Mouse (Mus musculus) v-Abl transformed pro-B cells (cell line): ENCODE measurements around the gene Egr4.

Experiments used
- in situ Hi-C, 2 experiments: fragments of 400-800 bp; cut with MboI; formaldehyde crosslinking; loops; one replicate each; pipeline ENCODE4 v1.15.1; 2025; ENCODE audit not compliant: unreplicated experiment in 2 of 2

The Egr4 gene

DNA sequence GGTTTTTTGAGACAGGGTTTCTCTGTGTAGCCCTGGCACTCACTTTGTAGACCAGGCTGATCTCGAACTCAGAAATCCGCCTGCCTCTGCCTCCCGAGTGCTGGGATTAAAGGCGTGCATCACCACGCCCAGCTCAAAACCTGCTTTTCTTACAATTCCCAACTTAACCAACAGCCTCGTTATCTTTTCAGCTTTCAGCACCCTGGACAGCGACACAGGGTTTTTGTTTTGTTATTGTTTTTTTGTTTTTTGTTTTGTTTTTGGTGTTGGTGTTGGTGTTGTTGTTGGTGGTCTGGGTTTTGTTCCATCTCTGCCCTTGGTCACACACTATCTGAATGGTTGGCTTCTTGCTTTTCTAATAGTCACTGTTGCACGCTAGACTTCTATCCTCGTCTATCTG is 15.2 kb downstream of the Egr4 start:
- in situ Hi-C loops: no loop called here

- in situ Hi-C loops: no loop called here
Observed at GRCm38 (mm10) chr6:85496976-85497375, 16.4 kb downstream of the Egr4 start.

DNA sequence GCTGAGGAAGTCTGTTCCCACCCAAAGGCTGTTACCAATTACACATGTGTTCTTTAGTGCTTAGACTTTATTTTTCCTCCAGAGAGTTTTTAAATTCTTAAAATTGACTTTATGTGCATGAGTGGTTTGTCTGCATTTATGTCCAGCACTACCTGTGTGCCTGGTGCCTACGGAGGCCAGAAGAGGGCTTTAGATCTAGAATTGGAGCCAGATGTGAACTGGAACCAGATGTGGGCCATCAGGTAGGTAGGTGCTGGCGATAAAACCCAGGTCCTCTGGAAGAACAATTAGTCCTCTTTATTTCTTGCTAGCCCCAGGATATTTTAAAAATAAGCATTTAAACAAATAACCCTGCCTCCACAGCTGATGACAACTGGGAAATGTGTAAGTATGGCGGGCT is 21.8 kb downstream of the Egr4 start:
- in situ Hi-C loops: no loop called here

DNA sequence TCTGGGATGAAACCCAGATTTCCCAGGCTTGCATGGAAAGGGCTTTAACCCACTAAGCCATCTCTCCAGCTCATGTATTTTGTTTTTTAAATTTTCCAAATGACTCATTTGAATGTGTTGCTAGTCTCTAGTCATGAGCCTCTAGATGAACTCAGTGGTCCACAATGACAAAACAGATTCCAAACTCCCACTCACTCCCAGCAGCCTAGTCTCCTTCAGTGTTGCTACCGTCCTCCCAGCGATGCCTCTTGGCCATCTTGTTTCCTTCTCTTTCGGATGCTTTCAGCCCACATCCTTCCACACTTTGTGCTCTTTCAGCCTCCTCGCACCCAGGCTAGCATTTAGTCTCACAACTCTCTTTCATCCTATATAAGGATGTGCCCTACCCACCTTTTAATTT is 23.1 kb downstream of the Egr4 start:
- in situ Hi-C loops: no loop called here

GRCm38 (mm10) chr6:85489717-85490116 is 23.7 kb downstream of the Egr4 start:
- in situ Hi-C loops: no loop called here

DNA sequence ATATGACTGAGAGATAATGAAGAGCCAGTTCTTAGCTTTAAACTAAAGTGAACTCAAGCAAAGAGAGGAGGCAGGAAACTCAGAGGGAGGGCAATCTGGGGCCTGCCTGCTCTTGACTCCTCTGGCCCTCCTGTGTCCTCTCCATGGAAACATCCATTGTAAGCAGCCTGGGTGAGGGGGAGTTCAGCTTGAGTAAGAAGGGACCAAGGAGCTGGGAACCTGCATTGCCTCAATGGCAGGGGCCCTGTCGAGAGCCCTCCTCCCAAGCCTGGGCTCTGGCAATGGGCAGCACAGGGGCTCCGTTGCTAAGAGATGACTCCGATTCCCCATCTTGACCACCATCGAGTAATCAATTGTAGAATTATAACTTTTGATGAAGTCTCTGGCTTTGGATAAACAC is 24.9 kb downstream of the Egr4 start:
- in situ Hi-C loops: no loop called here

- in situ Hi-C loops: no loop called here
Observed at GRCm38 (mm10) chr6:85485738-85486137, 27.7 kb downstream of the Egr4 start.

DNA sequence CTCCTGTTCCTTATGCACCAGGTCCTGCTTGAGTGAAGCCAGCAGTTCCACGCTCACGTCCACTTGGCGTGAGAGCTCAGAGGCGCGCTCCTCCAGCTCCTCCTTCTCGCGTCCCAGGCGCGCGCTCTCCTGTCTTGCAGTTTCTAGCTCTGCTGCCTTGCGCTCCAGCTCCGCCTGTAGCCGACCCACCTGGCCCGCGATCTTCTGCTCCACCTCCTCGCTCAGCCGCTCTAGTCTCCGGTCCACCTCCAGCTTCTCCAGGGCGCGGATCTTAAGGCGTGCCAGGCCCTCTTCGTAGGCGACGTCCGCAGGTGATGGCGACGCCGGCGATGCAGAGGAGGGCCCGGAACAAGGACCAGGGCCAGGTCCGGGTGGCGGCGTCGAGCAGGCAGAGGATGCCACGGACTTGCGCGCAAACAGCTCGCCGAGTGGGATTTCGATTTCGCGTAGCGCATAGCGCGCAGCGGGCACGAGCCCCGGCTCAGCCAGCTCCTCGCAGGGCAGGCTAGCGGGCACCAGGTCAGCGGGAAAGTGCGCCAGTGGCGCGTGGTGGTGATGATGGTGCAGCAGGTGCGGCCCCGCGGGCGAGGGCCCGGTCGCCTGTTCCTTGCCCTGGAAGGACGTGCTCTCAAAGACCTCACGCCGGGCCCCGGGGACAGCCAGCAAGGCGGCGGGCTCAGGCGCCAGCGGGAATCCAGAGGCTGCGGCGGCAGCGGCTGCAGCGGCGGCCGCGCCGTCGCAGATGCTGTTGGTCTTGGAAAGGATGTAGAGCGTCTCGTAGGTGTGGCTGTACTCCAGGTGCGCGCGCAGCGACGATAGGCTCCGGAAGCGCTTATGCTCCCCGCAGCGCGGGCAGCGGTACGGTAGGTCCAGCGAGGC is 29.3 kb downstream of the Egr4 start:
- in situ Hi-C loops: no loop called here

GRCm38 (mm10) chr6:85480685-85481084 is 32.7 kb downstream of the Egr4 start:
- in situ Hi-C loops: no loop called here

- in situ Hi-C loops: no loop called here
Observed at GRCm38 (mm10) chr6:85479979-85480378, 33.4 kb downstream of the Egr4 start.

DNA sequence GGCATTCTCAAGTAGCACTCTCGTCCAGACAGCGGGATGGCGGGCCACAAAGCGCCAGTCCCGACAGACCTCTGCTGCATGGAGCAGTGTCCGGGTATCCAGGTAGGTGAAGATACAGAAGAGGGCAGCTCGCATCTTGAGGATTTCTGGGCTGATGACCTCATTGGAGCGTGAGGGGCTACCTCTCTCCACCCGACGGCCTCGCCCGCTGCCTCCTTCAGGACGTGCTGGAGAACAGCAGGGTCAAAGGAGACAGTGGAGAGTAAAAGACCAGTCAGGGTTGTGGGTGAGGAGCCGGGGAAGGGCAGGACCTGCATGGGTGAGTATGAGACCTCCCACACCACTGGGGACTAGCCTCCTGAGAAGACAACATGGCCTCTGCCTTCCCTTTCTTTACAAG is 35.0 kb downstream of the Egr4 start:
- in situ Hi-C loops: no loop called here

GRCm38 (mm10) chr6:85477366-85477917 is 35.9 kb downstream of the Egr4 start:
- in situ Hi-C loops: no loop called here

DNA sequence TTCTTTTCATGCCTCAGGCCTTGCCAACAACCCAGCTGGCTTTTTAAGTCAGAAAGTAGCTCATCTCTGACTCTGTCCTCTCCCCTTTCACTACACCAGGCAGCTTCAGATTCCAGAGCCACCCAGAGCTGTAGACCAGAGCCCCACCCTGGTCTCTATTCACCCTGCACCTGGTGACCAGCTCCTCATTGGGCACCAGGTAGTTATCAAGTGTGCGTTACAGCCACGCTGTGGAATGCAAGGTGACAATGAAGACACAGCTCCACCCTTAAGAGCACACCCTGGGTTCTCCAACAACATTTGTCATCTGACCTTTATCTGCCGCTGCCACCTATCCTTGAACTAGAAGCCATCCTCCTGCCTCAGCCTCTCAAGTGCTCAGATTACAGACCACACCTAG is 37.8 kb downstream of the Egr4 start:
- in situ Hi-C loops: no loop called here

DNA sequence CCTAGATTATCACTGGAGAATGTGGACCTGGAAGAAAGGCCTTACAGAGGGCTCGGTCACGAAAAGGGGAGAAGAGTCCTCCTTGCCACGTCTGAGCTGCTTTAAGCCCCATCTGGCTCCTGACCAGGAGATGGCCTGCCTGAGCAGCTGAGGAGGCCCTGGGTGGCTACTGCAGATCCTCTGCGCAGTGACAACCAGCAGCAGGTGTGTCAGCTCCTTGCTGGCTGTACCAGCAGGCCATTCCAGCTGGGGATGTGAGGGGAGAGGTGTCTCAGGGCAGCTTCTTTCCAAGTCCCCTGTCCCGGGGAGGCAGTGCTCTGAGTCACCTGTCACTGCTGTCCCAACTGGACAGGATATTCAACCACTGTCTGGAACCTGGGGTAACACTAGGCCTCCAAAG is 40.8 kb downstream of the Egr4 start:
- in situ Hi-C loops: loop anchor here in 1 of 2 experiments (25.0 kb wide), 1 partner anchor 440 kb away; the partner anchor contains the start of genes Nat8f1, Nat8f4 and Tprkb

- in situ Hi-C loops: loop anchor here in 1 of 2 experiments (25.0 kb wide), 1 partner anchor 440 kb away; the partner anchor contains the start of genes Nat8f1, Nat8f4 and Tprkb
Observed at GRCm38 (mm10) chr6:85471962-85472361, 41.4 kb downstream of the Egr4 start.

GRCm38 (mm10) chr6:85469660-85470430 is 43.5 kb downstream of the Egr4 start:
- in situ Hi-C loops: loop anchor here in 1 of 2 experiments (10.0 to 25.0 kb wide), 2 partner anchors 442 to 535 kb away; partner anchors contain the start of genes Nat8f1, Nat8f4 and Tprkb

GRCm38 (mm10) chr6:85465381-85465780 is 48.0 kb downstream of the Egr4 start:
- in situ Hi-C loops: loop anchor here in 1 of 2 experiments (10.0 to 25.0 kb wide), 2 partner anchors 447 to 539 kb away; partner anchors contain the start of genes Nat8f1, Nat8f4 and Tprkb
